Mouse (Mus musculus): ENCODE measurements at regions not wholly inside any gene's neighbourhood (a gene's known extent, or its start where the extent isn't known, plus 50 kb on each side); places are given as distances from the start of the nearest gene placed in this dataset.

- Histone ChIP-seq H3K9ac (replicated peaks; ENCODE audit: low read length, poor library complexity, severe bottlenecking) (no peak overlapping the region), H3K4me1 (ENCODE audit: insufficient read depth, low read length) (no peaks in the 10 kb centered on the region), H3K36me3 (ENCODE audit: insufficient read depth, low read length) (no peaks in the 10 kb centered on the region), H3K4me3 (ENCODE audit: low read depth, low read length) (no peak overlapping the region), H3K27ac (ENCODE audit: low read depth, low read length) (no peak overlapping the region), H3K27me3 (ENCODE audit: insufficient read depth, low read length) (0 out of 2 replicates have a peak, but pooled peaks cover 4% of the 10 kb centered on the region), H3K9me3 (ENCODE audit: low read length) (no peaks in the 10 kb centered on the region), H3K4me2 (ENCODE audit: low read depth, low read length, poor library complexity, severe bottlenecking) (no peak overlapping the region)
- 91% methylated on average over 7 of the region's 7 CpGs for WGBS
- ATAC-seq (ENCODE audit: low FRiP score) (no peak), DNase-seq (ENCODE audit: low spot score) (no peak)
- no peak for TF ChIP-seq CTCF (IDR thresholded peaks at IDR 0.05)
These were observed 54.8 kb downstream of the 1700122O11Rik start for GRCm38 (mm10) chr17:47983286-47983685.

GRCm38 (mm10) chr17:47981556-47982027, 56.5 kb downstream of the 1700122O11Rik start:
- TF ChIP-seq CTCF (IDR thresholded peaks at IDR 0.05): no peak
- ATAC-seq (ENCODE audit: low FRiP score): 0 out of 2 replicates have a peak, but pooled peaks have one; percentile 22
- Histone ChIP-seq H3K9ac (replicated peaks; ENCODE audit: low read length, poor library complexity, severe bottlenecking) (no peak overlapping the region), H3K27me3 (ENCODE audit: insufficient read depth, low read length) (0 out of 2 replicates have a peak, but pooled peaks cover 4% of the 10 kb centered on the region), H3K27ac (ENCODE audit: low read depth, low read length) (no peak overlapping the region), H3K4me2 (ENCODE audit: low read depth, low read length, poor library complexity, severe bottlenecking) (no peak overlapping the region), H3K9me3 (ENCODE audit: low read length) (no peaks in the 10 kb centered on the region), H3K4me1 (ENCODE audit: insufficient read depth, low read length) (no peaks in the 10 kb centered on the region), H3K36me3 (ENCODE audit: insufficient read depth, low read length) (no peaks in the 10 kb centered on the region), H3K4me3 (ENCODE audit: low read depth, low read length) (no peak overlapping the region)
- no peak for DNase-seq (ENCODE audit: low spot score)
- WGBS: 11% methylated on average over 7 of the region's 7 CpGs

- ATAC-seq (ENCODE audit: low FRiP score) (no peak), DNase-seq (ENCODE audit: low spot score) (no peak)
- Histone ChIP-seq H3K36me3 (ENCODE audit: insufficient read depth, low read length) (no peaks in the 10 kb centered on the region), H3K4me1 (ENCODE audit: insufficient read depth, low read length) (peaks cover 10% of the 10 kb centered on the region; the same call in 1 of the 2 replicates), H3K9ac (replicated peaks; ENCODE audit: low read length, poor library complexity, severe bottlenecking) (no peak overlapping the region), H3K4me2 (ENCODE audit: low read depth, low read length, poor library complexity, severe bottlenecking) (no peak overlapping the region), H3K27me3 (ENCODE audit: insufficient read depth, low read length) (0 out of 2 replicates have a peak, but pooled peaks cover 4% of the 10 kb centered on the region), H3K4me3 (ENCODE audit: low read depth, low read length) (no peak overlapping the region), H3K9me3 (ENCODE audit: low read length) (no peaks in the 10 kb centered on the region), H3K27ac (ENCODE audit: low read depth, low read length) (no peak overlapping the region)
- WGBS: 62% methylated on average over 4 of the region's 4 CpGs
- TF ChIP-seq CTCF (IDR thresholded peaks at IDR 0.05): no peak
These were observed 54.8 kb upstream of the Foxp4 start for GRCm38 (mm10) chr17:47979266-47979665.

- Histone ChIP-seq H3K4me1 (ENCODE audit: insufficient read depth, low read length) (peaks cover 10% of the 10 kb centered on the region; the same call in 1 of the 2 replicates), H3K4me3 (ENCODE audit: low read depth, low read length) (no peak overlapping the region), H3K4me2 (ENCODE audit: low read depth, low read length, poor library complexity, severe bottlenecking) (no peak overlapping the region), H3K27ac (ENCODE audit: low read depth, low read length) (no peak overlapping the region), H3K36me3 (ENCODE audit: insufficient read depth, low read length) (no peaks in the 10 kb centered on the region), H3K9me3 (ENCODE audit: low read length) (no peaks in the 10 kb centered on the region), H3K9ac (replicated peaks; ENCODE audit: low read length, poor library complexity, severe bottlenecking) (no peak overlapping the region), H3K27me3 (ENCODE audit: insufficient read depth, low read length) (0 out of 2 replicates have a peak, but pooled peaks cover 4% of the 10 kb centered on the region)
- 32% methylated on average over 9 of the region's 9 CpGs for WGBS
- DNase-seq (ENCODE audit: low spot score): no peak
- no peak for ATAC-seq (ENCODE audit: low FRiP score)
- TF ChIP-seq CTCF (IDR thresholded peaks at IDR 0.05): no peak
These were observed 54.1 kb upstream of the Foxp4 start for GRCm38 (mm10) chr17:47978404-47979030.

GRCm38 (mm10) chr17:47978001-47978400, 53.6 kb upstream of the Foxp4 start:
- no peak overlapping the region for H3K4me2 ChIP-seq (ENCODE audit: low read depth, low read length, poor library complexity, severe bottlenecking)
- TF ChIP-seq CTCF (IDR thresholded peaks at IDR 0.05): no peak
- WGBS: 89% methylated on average over 2 of the region's 2 CpGs
- no peak overlapping the region for H3K27ac ChIP-seq (ENCODE audit: low read depth, low read length)
- H3K36me3 ChIP-seq (ENCODE audit: insufficient read depth, low read length): no peaks in the 10 kb centered on the region
- no peak for ATAC-seq (ENCODE audit: low FRiP score)
- DNase-seq (ENCODE audit: low spot score): no peak
- peaks cover 10% of the 10 kb centered on the region; the same call in 1 of the 2 replicates for H3K4me1 ChIP-seq (ENCODE audit: insufficient read depth, low read length)
- no peaks in the 10 kb centered on the region for H3K9me3 ChIP-seq (ENCODE audit: low read length)
- 0 out of 2 replicates have a peak, but pooled peaks cover 4% of the 10 kb centered on the region for H3K27me3 ChIP-seq (ENCODE audit: insufficient read depth, low read length)
- H3K4me3 ChIP-seq (ENCODE audit: low read depth, low read length): no peak overlapping the region
- no peak overlapping the region for H3K9ac ChIP-seq (replicated peaks; ENCODE audit: low read length, poor library complexity, severe bottlenecking)

- 0 out of 2 replicates have a peak overlapping the region, but pooled peaks have one; percentile 67 for H3K27ac ChIP-seq (ENCODE audit: low read depth, low read length)
- ATAC-seq (ENCODE audit: low FRiP score): no peak
- no peak for DNase-seq (ENCODE audit: low spot score)
- no peak overlapping the region for H3K4me2 ChIP-seq (ENCODE audit: low read depth, low read length, poor library complexity, severe bottlenecking)
- H3K9me3 ChIP-seq (ENCODE audit: low read length): no peaks in the 10 kb centered on the region
- H3K4me1 ChIP-seq (ENCODE audit: insufficient read depth, low read length): peaks cover 10% of the 10 kb centered on the region; the same call in 1 of the 2 replicates
- H3K27me3 ChIP-seq (ENCODE audit: insufficient read depth, low read length): 0 out of 2 replicates have a peak, but pooled peaks cover 4% of the 10 kb centered on the region
- no peaks in the 10 kb centered on the region for H3K36me3 ChIP-seq (ENCODE audit: insufficient read depth, low read length)
- no peak overlapping the region for H3K4me3 ChIP-seq (ENCODE audit: low read depth, low read length)
- TF ChIP-seq CTCF (IDR thresholded peaks at IDR 0.05): peak; percentile 35; the same call in 1 of the 2 replicates
- no peak overlapping the region for H3K9ac ChIP-seq (replicated peaks; ENCODE audit: low read length, poor library complexity, severe bottlenecking)
- 79% methylated on average over 7 of the region's 7 CpGs for WGBS
These were observed 52.5 kb upstream of the Foxp4 start for GRCm38 (mm10) chr17:47976999-47977357.

Data from midbrain, postnatal 0 days (tissue).